Mouse (Mus musculus) heart, postnatal 0 days (tissue): Measurements from ENCODE around the gene Rnf10. TPM values are rescaled to one million over a fixed set of nuclear protein-coding genes. Genes with fewer than 3 reads are reported as not detected.
A peak's percentile ranks its signal among the peaks of the same experiment; 100 is the strongest.

Experiments
- ATAC-seq: fragments of 200-750 bp; cut with Nextera tagmentation; 2 replicates; pipeline ENCODE4 v1.8.0; 2017; ENCODE audit warnings: low read depth, moderate number of reproducible peaks, moderate library complexity; ENCODE audit not compliant: insufficient read depth
- DNase-seq: peaks from one replicate; pipeline ENCODE4 v3.0.0-alpha.2; 2016; ENCODE audit warnings: low spot score
- H3K27ac ChIP-seq: fragments of 300-500 bp; sonication (generic); 2 replicates; pipeline ENCODE4 v1.5.1; 2014; ENCODE audit warnings: low read depth, mild to moderate bottlenecking
- H3K27me3 ChIP-seq: fragments of 300-500 bp; sonication (generic); 2 replicates; pipeline ENCODE4 v1.6.1; 2014; ENCODE audit warnings: low read length, mixed read lengths; ENCODE audit not compliant: control insufficient read depth, insufficient read depth
- H3K36me3 ChIP-seq: fragments of 300-500 bp; sonication (generic); replicated peaks from 2 replicates; pipeline ENCODE4 v1.6.1; 2014; ENCODE audit warnings: low read length, mixed read lengths; ENCODE audit not compliant: control insufficient read depth, insufficient read depth
- H3K4me1 ChIP-seq: fragments of 300-500 bp; sonication (generic); 2 replicates; pipeline ENCODE4 v1.6.1; 2014; ENCODE audit warnings: antibody characterized with exemption; ENCODE audit not compliant: control insufficient read depth, insufficient read depth
- H3K4me2 ChIP-seq: fragments of 300-500 bp; sonication (generic); 2 replicates; pipeline ENCODE4 v1.6.1; 2014; ENCODE audit warnings: low read depth, mild to moderate bottlenecking, low read length, moderate library complexity
- H3K4me3 ChIP-seq: fragments of 300-500 bp; sonication (generic); 2 replicates; pipeline ENCODE4 v1.5.1; 2014; ENCODE audit warnings: low read depth, low read length
- H3K9ac ChIP-seq: fragments of 300-500 bp; sonication (generic); replicated peaks from 2 replicates; pipeline ENCODE4 v1.6.1; 2014; ENCODE audit warnings: low read depth, low read length, mixed read lengths
- H3K9me3 ChIP-seq: fragments of 300-500 bp; sonication (generic); replicated peaks from 2 replicates; pipeline ENCODE4 v1.6.1; 2016; ENCODE audit warnings: low read length; ENCODE audit not compliant: control insufficient read depth
- CTCF ChIP-seq: IDR thresholded peaks from 2 replicates; pipeline ENCODE4 v1.5.1; 2016; ENCODE audit warnings: antibody characterized with exemption, control low read depth, low read depth
- EP300 ChIP-seq: IDR thresholded peaks from 2 replicates; pipeline ENCODE4 v1.6.1; 2016; ENCODE audit warnings: antibody characterized with exemption, low read depth
- whole genome bisulfite sequencing: fragments of 180-500 bp; shearing (Covaris S2); extraction: QIAGEN DNeasy Blood & Tissue Kit; methylation state at CpG from one replicate; pipeline ENCODE4 v1.1.7; 2014; 5-methylcytosine and 5-hydroxymethylcytosine counted together
- polyA plus RNA-seq: library from polyadenylated mRNA; unstranded; fragments of >200 nt; fragmentation: Nextera tagmentation; extraction: Ambion mirVana; gene quantifications from 2 replicates; pipeline ENCODE4 v1.2.1, GENCODE M21; 2015
- total RNA-seq: library from RNA; depleted of rRNA; stranded (reverse); fragments of >200 nt; gene quantifications from 2 replicates; pipeline ENCODE4 v1.2.3, GENCODE M21; 2014; ENCODE audit warnings: low replicate concordance

Rnf10 gene
- total and polyA plus RNA-seq, 2 experiments from 2014 or later: 82.4 to 105 TPM

DNA sequence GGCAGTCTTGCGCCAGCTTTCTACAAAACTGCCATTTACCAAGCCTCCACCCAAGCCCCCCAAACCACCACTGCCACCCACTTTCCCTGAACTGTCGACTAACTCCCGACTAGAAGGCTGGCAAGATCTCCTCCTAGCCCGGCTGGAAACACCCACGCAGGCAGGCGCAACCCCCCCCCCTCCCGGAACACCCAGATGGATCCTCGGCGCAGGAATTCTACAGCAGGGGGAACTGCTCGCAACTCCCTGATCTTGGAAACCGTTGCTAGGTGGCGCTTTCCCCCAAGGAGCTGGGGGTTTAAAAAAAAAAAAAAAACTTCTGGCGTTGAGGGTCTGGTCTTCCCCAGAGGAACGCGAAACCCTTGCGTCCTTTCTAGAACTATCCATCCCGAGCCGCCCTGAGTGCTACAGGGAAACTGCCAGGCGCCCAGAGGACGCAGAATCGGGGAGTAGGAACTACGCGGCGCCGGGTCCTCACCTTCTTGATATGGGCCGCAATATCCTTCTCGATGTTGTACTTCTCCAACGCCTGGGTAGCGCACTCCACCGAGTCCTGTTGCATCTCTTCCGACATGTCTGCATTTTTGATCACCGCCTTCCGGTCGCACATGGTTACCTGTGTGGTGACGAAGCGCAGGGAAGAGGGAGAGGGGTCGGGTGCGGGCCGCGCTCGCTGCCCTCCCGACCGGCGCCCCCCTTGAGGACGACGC lies 27.5 kb upstream of the Rnf10 start:
- Histone ChIP-seq H3K4me2 (peak overlapping the region; percentile 77), H3K9me3 (no peaks in the 10 kb centered on the region), H3K4me3 (peak overlapping the region; percentile 86), H3K27ac (peak overlapping the region; percentile 82), H3K4me1 (0 out of 2 replicates have a peak, but pooled peaks cover 8% of the 10 kb centered on the region), H3K27me3 (no peaks in the 10 kb centered on the region), H3K36me3 (peaks cover 34% of the 10 kb centered on the region), H3K9ac (peak overlapping the region; percentile 71)
- under 1% methylated on average over 45 of the region's 46 CpGs for WGBS
- no peak for TF ChIP-seq EP300
- TF ChIP-seq CTCF: peak; percentile 44; the same call in 1 of the 2 replicates
- ATAC-seq (peak; percentile 8), DNase-seq (peak; percentile 79)

DNA sequence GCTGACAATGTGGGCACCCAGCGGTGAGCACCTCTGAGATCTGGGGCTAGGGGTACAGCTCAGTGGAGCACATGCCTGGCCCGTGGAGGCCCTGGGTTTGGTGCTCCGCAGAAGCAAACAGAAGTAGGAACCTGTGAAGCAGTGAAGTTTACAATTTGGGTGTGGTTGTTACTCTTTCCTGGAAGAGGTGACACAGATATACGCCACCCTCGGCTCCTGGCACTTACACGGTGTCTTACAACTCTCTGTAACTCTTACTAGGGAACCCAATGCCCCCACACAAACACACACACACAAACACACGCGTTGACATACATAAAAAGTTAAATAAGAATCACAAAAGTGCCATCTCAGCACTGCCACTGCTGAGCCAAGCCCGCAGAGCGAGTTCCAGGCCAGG lies 23.6 kb upstream of the Rnf10 start:
- Histone ChIP-seq H3K27ac (no peak overlapping the region), H3K27me3 (no peaks in the 10 kb centered on the region), H3K4me3 (no peak overlapping the region), H3K9ac (no peak overlapping the region), H3K9me3 (no peaks in the 10 kb centered on the region), H3K4me1 (0 out of 2 replicates have a peak, but pooled peaks cover 4% of the 10 kb centered on the region), H3K4me2 (no peak overlapping the region), H3K36me3 (peaks cover 58% of the 10 kb centered on the region)
- WGBS: 77% methylated on average over 10 of the region's 10 CpGs
- DNase-seq (no peak), ATAC-seq (no peak)
- TF ChIP-seq EP300 (no peak), CTCF (no peak)

DNA sequence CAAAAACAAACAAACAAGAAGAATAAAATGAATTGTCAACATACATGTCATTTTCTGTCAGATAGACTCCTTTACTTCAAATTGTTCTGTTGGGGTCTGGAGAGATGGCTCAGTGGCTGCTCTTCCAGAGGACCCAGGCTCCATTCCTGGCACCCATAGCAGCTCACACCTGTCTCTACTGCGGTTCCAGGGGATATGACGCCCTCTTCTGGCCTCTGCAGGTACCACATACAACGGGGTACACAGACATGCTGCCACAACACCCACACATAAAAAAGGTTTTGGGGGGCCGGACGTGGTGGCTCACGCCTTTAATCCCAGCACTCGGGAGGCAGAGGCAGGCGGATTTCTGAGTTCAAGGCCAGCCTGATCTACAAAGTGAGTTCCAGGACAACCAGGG lies 21.5 kb upstream of the Rnf10 start:
- TF ChIP-seq EP300: no peak
- no peak for TF ChIP-seq CTCF
- Histone ChIP-seq H3K36me3 (peaks cover 77% of the 10 kb centered on the region), H3K4me3 (no peak overlapping the region), H3K9ac (no peak overlapping the region), H3K4me2 (no peak overlapping the region), H3K27me3 (no peaks in the 10 kb centered on the region), H3K27ac (no peak overlapping the region), H3K9me3 (no peaks in the 10 kb centered on the region), H3K4me1 (0 out of 2 replicates have a peak, but pooled peaks cover 2% of the 10 kb centered on the region)
- ATAC-seq (no peak), DNase-seq (no peak)
- WGBS: 88% methylated on average over 8 of the region's 8 CpGs

DNA sequence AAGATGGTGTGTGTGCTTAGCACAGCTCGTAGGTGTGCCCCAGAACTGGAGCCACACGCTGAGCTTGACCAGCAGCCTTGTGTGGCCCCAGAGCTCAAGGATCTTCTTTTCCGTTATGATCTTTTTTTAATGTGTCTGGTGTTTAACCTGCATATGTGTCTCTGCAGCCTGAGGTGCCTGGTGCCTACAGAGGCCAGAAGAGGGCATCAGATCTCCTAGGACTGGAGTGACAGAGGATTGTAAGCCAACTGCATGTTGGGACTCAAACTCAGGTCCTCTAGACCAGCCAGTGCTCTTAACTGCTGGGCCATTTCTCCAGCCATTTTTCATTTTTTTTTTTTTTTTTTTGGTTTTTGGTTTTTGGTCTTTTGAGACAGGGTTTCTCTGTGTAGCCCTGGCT lies 12.0 kb upstream of the Rnf10 start:
- 83% methylated on average over 3 of the region's 3 CpGs for WGBS
- no peak overlapping the region for H3K4me2 ChIP-seq
- H3K4me3 ChIP-seq: no peak overlapping the region
- TF ChIP-seq CTCF (peak; percentile 27), EP300 (no peak)
- H3K27me3 ChIP-seq: no peaks in the 10 kb centered on the region
- H3K4me1 ChIP-seq: peaks cover 5% of the 10 kb centered on the region; the same call in 1 of the 2 replicates
- no peaks in the 10 kb centered on the region for H3K9me3 ChIP-seq
- ATAC-seq (no peak), DNase-seq (no peak)
- H3K27ac ChIP-seq: no peak overlapping the region
- H3K36me3 ChIP-seq: peaks cover 25% of the 10 kb centered on the region
- H3K9ac ChIP-seq: no peak overlapping the region

DNA sequence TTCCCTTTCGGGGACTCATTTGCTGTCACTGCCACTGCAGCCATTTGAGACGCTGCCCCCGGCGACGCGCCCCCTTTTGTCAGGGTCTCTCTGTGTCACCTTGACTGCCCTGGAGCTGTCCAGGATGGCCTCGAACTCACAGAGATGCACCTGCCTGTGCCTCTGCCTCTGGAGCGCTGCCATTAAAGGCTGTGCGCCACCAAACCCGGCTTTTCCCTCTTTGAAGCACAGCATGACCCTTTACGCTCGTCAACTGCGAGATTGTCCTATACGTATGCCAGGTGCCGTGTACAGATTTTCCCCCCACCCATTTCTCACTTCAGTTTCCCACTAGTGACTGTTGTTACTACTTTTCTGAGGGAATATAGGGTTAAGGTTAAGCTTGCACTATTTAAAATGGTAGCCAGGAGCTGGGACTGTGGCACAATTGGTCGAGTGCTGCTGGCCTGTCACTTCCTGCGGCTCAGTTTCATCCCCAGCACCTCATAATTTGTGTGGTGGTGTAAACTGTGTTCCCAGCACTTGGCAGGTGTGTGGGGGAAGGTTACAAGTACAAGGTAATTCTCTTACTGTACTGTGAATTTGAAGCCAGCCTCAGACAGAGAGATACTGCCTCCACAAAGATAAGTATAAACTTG lies 7.5 kb upstream of the Rnf10 start:
- no peaks in the 10 kb centered on the region for H3K9me3 ChIP-seq
- H3K4me2 ChIP-seq: peak overlapping the region; percentile 95
- TF ChIP-seq CTCF (no peak), EP300 (no peak)
- ATAC-seq (no peak; the same call in 1 of the 2 replicates), DNase-seq (no peak)
- WGBS: 4% methylated on average over 17 of the region's 17 CpGs
- peak overlapping the region; percentile 76 for H3K27ac ChIP-seq
- peaks cover 5% of the 10 kb centered on the region; the same call in 1 of the 2 replicates for H3K4me1 ChIP-seq
- peaks cover 18% of the 10 kb centered on the region for H3K36me3 ChIP-seq
- no peaks in the 10 kb centered on the region for H3K27me3 ChIP-seq
- peak overlapping the region; percentile 86 for H3K4me3 ChIP-seq
- peak overlapping the region; percentile 88 for H3K9ac ChIP-seq
